ENCODE assay signal across 8 mouse cellular contexts in the genomic region with DNA sequence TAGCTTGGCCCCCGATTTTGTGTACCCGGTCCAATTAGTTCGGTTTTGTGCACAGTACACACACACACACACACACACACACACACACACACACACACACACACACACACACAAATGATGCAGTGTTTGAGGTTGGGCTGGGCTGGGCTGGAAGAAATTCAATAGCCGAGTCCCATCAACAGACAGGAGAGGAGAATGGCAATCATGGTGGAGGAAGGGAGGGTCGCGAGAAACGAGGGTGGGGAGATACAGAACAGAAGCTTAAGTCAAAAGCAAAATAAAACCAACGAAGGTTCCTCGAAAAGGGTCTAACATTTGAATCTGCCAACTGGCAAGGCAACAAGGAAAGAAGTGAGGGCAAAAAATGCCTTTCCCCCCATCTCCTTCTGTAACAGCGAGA. TPM values are rescaled to one million over a fixed set of nuclear protein-coding genes. Genes with fewer than 3 reads are reported as not detected.
A peak's percentile ranks its signal among the peaks of the same experiment; 100 is the strongest.
DNase-seq lines count a peak whose midpoint lies in the region; ATAC-seq and TF ChIP-seq lines count a peak whose summit lies in the region.

No protein-coding gene starts in this region.

- H3K4me3 ChIP-seq in layer of hippocampus, adult 2 months: peak overlapping the region; percentile 87
- peak overlapping the region; percentile 75 for H3K4me3 ChIP-seq in embryonic facial prominence, embryonic 10.5 days
- H3K4me3 ChIP-seq in intestine, embryonic 15.5 days (replicated peaks): peak overlapping the region; percentile 14; the same call in 1 of the 2 replicates

- H3K36me3 ChIP-seq in embryonic facial prominence, embryonic 10.5 days (replicated peaks): no peaks in the 10 kb centered on the region
- no peaks in the 10 kb centered on the region for H3K36me3 ChIP-seq in intestine, embryonic 15.5 days

- no peak for TF ChIP-seq CTCF in layer of hippocampus, adult 2 months (conservative IDR thresholded peaks at IDR 0.05)

- no peak overlapping the region for H3K9ac ChIP-seq in intestine, embryonic 15.5 days

- peak overlapping the region; percentile 83; the same call in 1 of the 2 replicates for H3K4me2 ChIP-seq in intestine, embryonic 15.5 days (replicated peaks)

- H3K9me3 ChIP-seq in embryonic facial prominence, embryonic 10.5 days: no peaks in the 10 kb centered on the region
- H3K9me3 ChIP-seq in intestine, embryonic 15.5 days: no peaks in the 10 kb centered on the region

- WGBS in embryonic facial prominence, embryonic 10.5 days: 31% methylated on average over 10 of the region's 10 CpGs
- WGBS in intestine, embryonic 15.5 days: 41% methylated on average over 10 of the region's 10 CpGs

- ATAC-seq in intestine, embryonic 15.5 days: no peak

- H3K27me3 ChIP-seq in embryonic facial prominence, embryonic 10.5 days (replicated peaks; ENCODE audit: low read depth, poor library complexity, severe bottlenecking): no peaks in the 10 kb centered on the region; the same call in 1 of the 2 replicates
- H3K27me3 ChIP-seq in intestine, embryonic 15.5 days (replicated peaks): 0 out of 2 replicates have a peak, but pooled peaks cover 2% of the 10 kb centered on the region

- peak overlapping the region; percentile 93 for H3K27ac ChIP-seq in layer of hippocampus, adult 2 months
- no peak overlapping the region for H3K27ac ChIP-seq in embryonic facial prominence, embryonic 10.5 days (replicated peaks)
- no peak overlapping the region for H3K27ac ChIP-seq in intestine, embryonic 15.5 days

- DNase-seq in layer of hippocampus, adult 2 months (ENCODE audit: low spot score in 2 of 2): no peak
- DNase-seq in layer of hippocampus, adult 8-10 months (ENCODE audit: low spot score in 2 of 2): no peak
- peak; percentile 13 for DNase-seq in embryonic facial prominence, embryonic 10.5 days (ENCODE audit: low spot score)
- peak; percentile 17 for DNase-seq in retina, embryonic 14.5 days (ENCODE audit: low spot score)
- no peak for DNase-seq in lung, postnatal 25 days (ENCODE audit: low spot score)
- DNase-seq in testis, postnatal 14 days (ENCODE audit: low spot score): no peak
- no peak for DNase-seq in urinary bladder, postnatal 4 days (ENCODE audit: low spot score in 2 of 2)

- no peaks in the 10 kb centered on the region for H3K4me1 ChIP-seq in embryonic facial prominence, embryonic 10.5 days
- no peaks in the 10 kb centered on the region for H3K4me1 ChIP-seq in intestine, embryonic 15.5 days (replicated peaks)

RNA-seq across cellular contexts. Expression of gene Gria4, which starts 1.6 kb away (rescaled TPM):
- 10 to 100 TPM; 53.9 TPM for total RNA-seq in layer of hippocampus, adult 2 months (2021)
- 10 to 100 TPM; 51.7 to 63.4 (median 57.9) TPM for total RNA-seq in layer of hippocampus, adult 8-10 months (2022)
- 2.3 and 2.7 TPM in 2 replicates for polyA plus RNA-seq in embryonic facial prominence, embryonic 10.5 days (2016; fragmentation: Nextera tagmentation; extraction: Ambion mirVana)
- polyA plus RNA-seq in intestine, embryonic 15.5 days (2015; fragmentation: Nextera tagmentation; extraction: Ambion mirVana): 3.7 and 5.0 TPM in 2 replicates

Comparison
In these comparisons a context has a peak if more than half of its experiments do, and no peak if none do; other contexts are left out.
1. DNase-seq: peak in embryonic facial prominence, embryonic 10.5 days (single experiment) and retina, embryonic 14.5 days (single experiment); none in layer of hippocampus, adult 2 months (0 of 2), layer of hippocampus, adult 8-10 months (0 of 2), lung, postnatal 25 days (single experiment), testis, postnatal 14 days (single experiment) and urinary bladder, postnatal 4 days (0 of 2).
2. H3K4me3 ChIP-seq: peak in every context shown above with its lines; median percentile 87 in layer of hippocampus, adult 2 months; 75 in embryonic facial prominence, embryonic 10.5 days; 14 in intestine, embryonic 15.5 days.